Mouse (Mus musculus): ENCODE data around the gene Wdsub1.
A peak's percentile ranks its signal among the peaks of the same experiment; 100 is the strongest.

Wdsub1 gene

GRCm38 (mm10) chr2:59841189-59841939 is 41.0 kb downstream of the Wdsub1 start:
- no peak for DNase-seq (ENCODE audit: low spot score)

DNA sequence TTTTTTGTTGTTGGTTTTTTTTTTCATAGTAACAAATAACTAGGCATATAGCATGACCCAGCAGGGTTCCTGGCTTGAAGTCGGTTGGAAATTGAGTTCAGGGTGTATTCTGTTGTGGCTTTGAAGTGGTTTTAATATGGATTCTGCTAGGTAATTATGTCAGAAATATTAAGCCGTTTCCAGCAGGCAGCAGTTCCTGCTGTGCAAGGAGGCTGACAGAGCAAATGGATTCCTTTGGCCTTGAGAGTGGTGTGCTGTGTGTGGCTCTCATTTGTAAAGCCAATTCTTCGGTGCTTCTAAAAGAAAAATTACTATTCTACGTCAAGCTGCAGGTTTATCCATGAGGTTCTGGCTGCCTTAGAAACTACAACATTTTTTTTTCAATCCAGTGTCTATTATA is 42.2 kb downstream of the Wdsub1 start:
- no peak for DNase-seq (ENCODE audit: low spot score)

DNA sequence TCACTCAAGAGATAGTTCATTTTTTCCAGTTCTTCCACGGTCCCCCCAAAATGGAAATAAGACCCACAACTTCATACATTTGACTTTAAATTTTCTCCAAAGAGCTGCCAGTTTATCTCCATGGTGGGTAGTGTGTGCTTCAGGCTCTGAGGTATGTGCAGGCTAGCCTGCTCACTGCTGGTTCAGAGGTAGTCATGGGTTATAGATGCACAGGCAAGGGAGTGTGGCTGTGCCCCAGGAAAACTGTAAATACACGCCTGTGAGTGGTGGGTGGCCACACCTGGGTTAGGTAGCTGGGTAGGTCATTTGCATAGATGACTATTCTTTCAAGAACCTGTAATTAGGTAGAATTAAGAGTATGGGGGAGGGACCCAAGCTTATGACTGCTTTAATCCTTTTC is 42.6 kb downstream of the Wdsub1 start:
- no peak for DNase-seq (ENCODE audit: low spot score)

DNA sequence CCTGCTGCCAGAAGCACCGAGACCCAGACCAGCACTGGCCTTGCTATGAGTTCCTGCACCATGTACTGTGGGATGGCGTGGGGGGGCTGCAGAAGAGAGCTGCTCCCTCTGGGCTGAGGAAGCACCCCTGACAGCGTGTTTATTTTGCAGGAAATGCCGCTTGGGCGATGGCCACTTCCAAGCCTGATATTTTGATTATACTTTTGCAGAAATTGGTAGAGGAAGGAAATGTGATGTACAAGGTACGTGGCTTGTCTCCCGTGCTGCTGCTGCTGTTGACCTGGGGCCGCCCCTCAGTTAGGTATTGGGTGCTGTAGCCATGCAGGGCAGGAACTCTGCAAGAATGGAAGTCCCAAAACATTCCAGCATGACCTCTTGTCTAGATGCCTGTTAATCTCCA is 43.6 kb downstream of the Wdsub1 start:
- DNase-seq (ENCODE audit: low spot score) = no peak

GRCm38 (mm10) chr2:59831831-59832230 is 50.6 kb downstream of the Wdsub1 start:
- no peak for DNase-seq (ENCODE audit: low spot score)

DNA sequence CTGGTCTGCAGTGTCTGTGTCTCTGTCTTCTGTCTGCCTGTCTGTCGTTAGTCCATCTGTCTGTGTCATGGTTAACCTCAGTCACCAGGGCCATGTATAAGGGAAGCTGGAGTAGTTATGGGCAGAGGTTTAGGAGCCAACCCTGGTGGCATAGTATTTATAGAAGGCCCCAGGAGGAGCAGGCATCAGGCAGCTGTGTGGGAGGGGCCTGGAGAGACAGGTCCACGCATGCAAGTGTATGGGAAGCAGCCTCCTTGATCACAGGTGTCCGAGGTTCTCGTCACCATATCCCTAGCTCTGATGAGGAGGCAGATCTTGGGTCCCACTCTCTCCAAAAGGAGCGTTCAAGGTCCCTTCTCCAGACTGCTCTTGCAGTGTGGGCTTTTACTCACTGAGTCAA is 51.5 kb downstream of the Wdsub1 start:
- DNase-seq (ENCODE audit: low spot score) = no peak

DNA sequence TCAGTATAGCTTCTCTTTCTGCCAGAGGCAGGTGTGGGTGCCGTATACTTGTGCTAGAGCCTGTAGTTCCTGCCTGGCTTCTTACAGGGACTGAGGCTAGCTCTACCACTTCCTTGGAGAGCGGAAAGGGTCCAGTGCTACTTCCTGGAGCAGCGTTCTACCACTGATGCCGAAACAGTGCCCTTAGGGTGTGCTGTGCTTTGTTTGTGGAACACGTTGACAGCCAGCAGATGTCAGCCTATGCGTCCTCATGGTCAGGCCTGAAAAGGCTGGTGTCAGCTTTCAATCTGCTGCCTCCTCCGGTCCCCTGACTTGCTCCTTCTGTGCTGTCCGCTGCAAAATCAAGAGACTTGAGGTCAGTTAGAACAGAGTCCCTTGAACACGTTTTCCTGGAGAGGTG is 52.2 kb downstream of the Wdsub1 start:
- peak; percentile 39 for DNase-seq (ENCODE audit: low spot score)

GRCm38 (mm10) chr2:59829718-59830117 is 52.7 kb downstream of the Wdsub1 start:
- DNase-seq (ENCODE audit: low spot score) = no peak

GRCm38 (mm10) chr2:59828777-59829508 is 53.4 kb downstream of the Wdsub1 start:
- peak; percentile 49 for DNase-seq (ENCODE audit: low spot score)

- no peak for DNase-seq (ENCODE audit: low spot score)
Measured at GRCm38 (mm10) chr2:59828103-59828655, 54.2 kb downstream of the Wdsub1 start.

DNA sequence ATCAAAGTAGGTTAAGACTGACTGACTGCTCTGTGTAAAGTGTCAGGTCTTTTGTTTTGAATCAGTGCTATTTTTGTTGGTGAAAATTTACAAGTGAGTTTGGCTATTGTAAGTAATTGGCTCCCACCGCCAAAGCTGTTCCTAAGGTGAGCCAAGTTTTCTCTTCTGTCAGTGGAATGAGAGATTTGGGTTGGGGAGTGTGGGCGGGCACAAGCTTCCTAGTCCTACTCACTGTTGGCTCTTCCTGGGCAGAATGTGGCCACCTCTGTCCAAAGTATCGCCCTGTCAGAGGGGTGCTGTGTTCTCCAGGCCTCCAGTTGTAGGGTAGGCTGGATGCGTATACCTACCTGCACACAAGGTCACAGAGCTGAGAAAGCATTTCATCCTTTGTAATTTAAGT is 57.0 kb downstream of the Wdsub1 start:
- no peak for DNase-seq (ENCODE audit: low spot score)

GRCm38 (mm10) chr2:59824289-59824688 is 58.1 kb downstream of the Wdsub1 start:
- DNase-seq (ENCODE audit: low spot score) = no peak

DNA sequence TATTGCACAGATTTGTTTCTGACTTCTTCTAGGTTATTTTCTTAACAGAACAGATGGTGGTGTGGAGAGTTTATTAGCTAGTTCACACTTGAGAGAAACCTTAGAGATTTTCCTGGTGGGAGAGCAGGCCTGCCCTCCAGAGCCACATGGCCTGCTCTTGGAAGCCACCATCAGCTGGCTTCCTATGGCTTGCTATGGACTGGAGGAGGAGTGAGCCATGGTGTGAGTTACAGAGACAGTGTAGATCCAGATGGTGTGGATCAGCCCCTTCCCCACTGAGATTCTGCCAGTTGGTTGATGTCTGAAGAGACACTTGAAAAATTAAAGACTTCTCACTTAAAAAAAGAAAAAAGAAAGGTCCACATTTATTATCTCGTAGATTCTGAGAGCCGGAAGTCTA is 61.3 kb downstream of the Wdsub1 start:
- no peak for DNase-seq (ENCODE audit: low spot score)

DNA sequence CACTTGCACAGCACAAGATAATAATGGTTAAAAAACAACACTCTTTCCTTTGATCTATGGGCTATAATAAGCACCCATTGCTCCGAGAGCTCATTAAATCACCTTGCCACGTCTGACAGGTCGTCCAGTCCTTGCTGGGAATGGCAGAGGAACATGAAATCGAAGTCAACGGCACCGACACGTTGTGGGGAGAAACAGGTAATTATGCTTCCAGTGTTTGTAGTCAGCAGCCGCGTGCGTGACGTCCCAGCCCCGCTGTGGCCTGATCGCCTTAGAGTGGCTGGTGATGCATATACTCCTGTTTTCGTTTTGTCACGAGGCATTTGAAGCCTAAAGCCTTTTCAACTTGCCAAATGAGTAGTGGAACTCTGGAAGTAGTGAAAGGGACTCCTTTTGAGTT is 62.3 kb downstream of the Wdsub1 start:
- no peak for DNase-seq (ENCODE audit: low spot score)

DNA sequence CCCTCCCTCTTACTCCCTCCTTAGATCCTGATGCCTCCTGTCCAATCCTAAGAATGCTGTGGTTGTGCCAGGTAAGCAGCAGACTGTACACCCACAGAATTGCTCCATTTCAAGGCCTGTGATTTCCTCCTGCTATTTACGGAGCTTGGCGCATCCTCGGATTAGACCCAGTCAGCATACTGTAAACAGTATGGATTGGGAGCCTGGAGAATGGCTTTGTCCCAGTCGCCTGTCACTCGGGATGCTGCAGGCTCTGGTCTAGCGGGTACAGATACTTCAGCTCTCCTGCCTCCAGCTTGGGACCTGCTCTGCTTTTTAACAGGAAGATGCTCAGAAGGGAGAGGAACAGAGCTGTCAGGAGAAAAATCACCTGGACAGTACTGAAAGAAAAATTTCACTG is 63.0 kb downstream of the Wdsub1 start:
- DNase-seq (ENCODE audit: low spot score) = no peak

DNA sequence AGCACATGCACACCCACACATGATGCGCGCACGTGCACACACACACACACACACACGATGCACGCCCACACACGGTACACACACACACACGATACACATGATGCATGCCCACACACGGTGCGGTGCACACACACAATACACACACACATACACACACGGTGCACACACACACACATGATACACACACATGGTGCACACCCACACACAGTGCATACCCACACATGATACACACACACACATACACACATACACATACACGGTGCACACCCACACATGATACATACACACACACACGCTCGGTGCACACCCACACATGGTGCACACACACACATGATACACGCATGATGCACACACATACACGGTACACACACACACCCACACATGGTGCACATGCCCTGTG is 63.7 kb downstream of the Wdsub1 start:
- no peak for DNase-seq (ENCODE audit: low spot score)

DNA sequence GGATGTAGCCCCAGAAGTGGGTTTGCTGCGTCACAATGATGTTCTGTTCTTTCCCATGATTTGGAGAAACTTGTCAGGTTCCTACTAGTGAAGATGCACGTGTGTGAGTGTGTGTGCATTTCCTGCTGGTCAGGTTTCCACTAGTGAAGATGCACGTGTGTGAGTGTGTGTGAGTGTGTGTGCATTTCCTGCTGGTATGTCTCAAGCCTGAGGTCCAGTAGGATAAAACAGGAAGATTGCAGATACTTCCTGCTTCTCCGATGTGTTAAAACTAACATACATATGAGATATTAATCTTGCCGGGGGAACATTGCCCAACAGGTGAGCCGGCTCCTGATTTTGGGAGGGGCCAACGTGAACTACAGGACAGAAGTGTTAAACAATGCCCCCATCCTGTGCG is 67.4 kb downstream of the Wdsub1 start:
- DNase-seq (ENCODE audit: low spot score) = no peak

DNA sequence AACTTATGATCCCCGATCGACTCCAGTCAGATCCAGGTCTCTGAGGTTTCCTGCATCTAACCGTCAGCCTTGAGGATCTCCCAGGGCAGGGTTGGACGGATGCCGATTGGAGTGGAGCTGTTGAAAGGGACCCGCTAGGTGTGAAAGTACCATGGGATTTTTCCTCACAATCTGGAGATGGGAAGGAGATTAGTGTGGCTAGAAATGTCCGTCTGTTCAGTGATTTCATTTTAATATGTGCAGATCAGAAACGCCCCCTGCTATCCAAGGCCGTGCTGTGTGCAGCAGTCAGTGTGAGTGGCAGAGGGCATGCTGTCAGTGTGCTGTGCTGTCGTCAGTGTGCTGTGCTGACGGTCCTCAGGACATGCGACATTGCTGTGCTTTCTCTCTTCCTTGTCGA is 68.9 kb downstream of the Wdsub1 start:
- DNase-seq (ENCODE audit: low spot score) = no peak

DNA sequence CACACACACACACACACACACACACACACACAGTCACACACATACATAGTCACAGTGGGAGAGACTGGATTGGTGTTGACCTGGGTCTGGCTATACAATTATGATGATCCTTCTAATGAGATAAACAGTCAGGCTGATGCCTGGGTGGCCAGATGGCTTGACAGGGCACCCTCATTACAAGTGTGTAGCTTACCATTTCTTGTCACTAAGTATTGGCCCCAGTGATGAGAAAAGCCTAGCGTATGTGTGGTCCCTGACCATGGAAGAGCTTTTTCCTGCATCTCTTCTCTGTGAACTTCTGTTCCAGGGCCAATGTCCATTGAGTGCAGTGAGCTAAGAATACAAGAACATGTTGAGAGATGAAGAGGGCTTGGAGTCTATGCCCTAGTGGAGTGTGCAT is 69.8 kb downstream of the Wdsub1 start:
- DNase-seq (ENCODE audit: low spot score) = no peak

DNA sequence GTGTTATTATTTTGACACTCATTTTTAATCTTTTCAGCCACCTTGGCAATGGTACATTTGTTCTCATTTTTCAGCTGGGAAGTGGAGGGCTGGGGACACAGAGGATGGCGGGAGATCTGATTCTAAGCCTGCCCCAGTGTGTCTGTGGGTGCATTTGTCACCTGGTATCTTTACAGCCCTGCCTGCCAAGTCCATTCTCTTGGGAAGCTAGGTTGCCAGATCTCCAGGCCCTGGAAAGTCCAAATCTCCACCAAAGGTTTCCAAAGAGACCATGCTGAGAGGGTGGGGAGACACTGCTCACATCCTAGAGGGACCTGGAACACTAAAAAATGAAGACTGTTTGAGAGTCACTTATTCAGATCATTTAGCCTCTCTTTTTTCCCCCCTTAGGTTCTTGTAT is 71.1 kb downstream of the Wdsub1 start:
- no peak for DNase-seq (ENCODE audit: low spot score)

- DNase-seq (ENCODE audit: low spot score) = no peak
Measured at GRCm38 (mm10) chr2:59810039-59810438, 72.4 kb downstream of the Wdsub1 start.

- no peak for DNase-seq (ENCODE audit: low spot score)
Measured at GRCm38 (mm10) chr2:59808608-59809007, 73.8 kb downstream of the Wdsub1 start.

GRCm38 (mm10) chr2:59806038-59806437 is 76.4 kb downstream of the Wdsub1 start:
- DNase-seq (ENCODE audit: low spot score) = no peak

Measured in layer of hippocampus, adult 11-12 months (tissue).